Mouse (Mus musculus) megakaryocyte, adult 5-6 weeks (primary cell): Measurements from ENCODE around the gene Ccno. TPM values are rescaled to one million over a fixed set of nuclear protein-coding genes. Genes with fewer than 3 reads are reported as not detected.

ENCODE experiments used
- ATAC-seq: 2 replicates; pipeline ENCODE4 v1.8.0; 2016; ENCODE audit warnings: mild to moderate bottlenecking, inconsistent platforms; ENCODE audit not compliant: poor library complexity, severe bottlenecking
- total RNA-seq, 2 experiments: library from RNA; stranded (forward) in 1 of 2; stranded (reverse) in 1 of 2; fragments of 153-499, 151-499 nt in 1 of 2; fragments of 221-1000, 200-1000 nt in 1 of 2; gene quantifications; 2 replicates each; pipeline versions ENCODE4 v1.2.3 to v1.2.4; 2015 to 2017

Ccno gene
- total RNA-seq, 2 experiments from 2014 or later, result 2.8 to 4.1 TPM

- no peak for ATAC-seq
Observed at GRCm38 (mm10) chr13:113000090-113000489, 12.5 kb downstream of the Ccno start.

DNA sequence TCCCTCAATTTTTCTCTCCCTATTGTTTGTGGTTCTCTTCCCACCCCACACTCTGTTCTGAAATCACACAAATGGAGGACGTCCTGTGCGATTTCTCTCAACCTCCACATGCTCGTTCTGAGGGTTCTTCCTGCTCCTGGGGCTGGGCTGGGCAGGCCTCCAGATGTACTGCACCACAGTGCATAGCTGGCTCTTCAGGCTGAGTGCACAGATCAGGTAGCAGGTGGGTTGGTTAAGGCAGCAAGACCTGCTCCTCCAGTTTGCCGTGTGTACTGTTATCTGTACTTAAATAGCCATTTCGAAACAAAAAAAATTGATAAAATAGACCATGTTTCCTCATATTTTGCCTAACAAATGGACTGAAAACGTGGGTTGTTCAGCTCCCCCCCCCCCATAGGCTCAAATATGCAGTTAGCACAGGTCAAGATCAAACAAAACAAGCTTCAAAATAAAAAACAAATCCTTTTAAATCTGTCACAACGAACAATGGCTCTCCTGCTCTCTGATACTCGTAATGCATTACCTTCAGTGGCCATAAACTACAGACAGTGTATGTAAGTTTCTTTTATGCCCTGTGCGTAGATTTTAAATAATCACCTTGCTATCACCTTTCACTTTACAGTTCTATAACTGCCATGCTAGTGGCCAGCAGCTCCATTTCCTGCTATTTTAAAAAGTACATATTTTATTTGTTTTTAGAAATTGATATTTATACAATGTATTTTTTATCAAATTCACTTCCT is 13.1 kb downstream of the Ccno start:
- ATAC-seq, result no peak

GRCm38 (mm10) chr13:113012683-113013082 is 25.1 kb downstream of the Ccno start:
- no peak for ATAC-seq

DNA sequence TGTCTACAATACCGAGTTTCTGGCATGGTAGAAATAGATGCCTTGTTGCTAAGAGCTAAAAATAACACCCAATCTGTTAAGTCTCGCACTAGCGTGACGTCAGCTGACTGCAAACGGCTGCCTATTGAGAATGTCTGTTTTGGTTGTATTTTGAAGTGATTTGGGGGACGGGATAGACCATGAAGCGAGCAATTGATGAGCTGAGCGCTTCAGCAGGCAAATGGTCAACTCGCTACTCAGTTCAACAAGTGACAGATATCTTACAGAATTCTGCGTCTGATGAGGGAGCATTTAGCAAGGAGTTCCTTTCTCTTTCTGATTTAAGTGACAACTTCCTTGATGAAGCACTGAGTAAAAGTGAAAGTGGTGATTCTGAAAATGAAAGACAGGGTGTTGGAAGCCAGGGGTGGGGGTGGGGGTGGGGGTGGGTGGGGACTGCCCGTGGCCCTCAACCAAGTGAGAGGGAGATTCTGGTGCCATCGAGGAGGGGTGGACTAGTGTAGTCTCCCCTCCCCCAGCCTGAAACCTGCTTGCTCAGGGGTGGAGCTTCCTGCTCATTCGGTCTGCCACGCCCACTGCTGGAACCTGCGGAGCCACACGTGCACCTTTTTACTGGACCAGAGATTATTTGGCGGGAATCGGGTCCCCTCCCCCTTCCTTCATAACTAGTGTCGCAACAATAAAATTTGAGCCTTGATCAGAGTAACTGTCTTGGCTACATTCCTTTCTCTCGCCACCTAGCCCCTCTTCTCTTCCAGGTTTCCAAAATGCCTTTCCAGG is 25.8 kb downstream of the Ccno start:
- peak; percentile 78 for ATAC-seq

DNA sequence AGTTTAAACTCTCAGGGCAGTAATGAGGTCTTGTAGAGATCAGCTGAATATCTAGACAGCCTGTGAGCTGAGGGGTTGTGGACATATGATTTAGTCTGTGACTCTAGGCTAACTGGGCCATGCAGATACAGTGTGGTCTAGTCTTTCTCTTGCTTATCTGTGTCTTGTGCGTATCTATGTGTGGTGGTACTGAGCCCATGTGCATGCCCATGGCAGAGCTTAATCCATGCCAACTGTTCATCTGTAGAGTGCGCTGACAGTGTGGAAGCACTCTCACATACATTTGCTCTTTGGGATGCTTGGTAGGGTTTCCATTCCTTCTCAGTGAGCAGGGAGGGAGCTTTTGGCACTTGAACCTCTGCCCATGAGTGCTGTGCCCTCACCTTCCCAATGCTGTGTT is 33.9 kb downstream of the Ccno start:
- ATAC-seq, result no peak

DNA sequence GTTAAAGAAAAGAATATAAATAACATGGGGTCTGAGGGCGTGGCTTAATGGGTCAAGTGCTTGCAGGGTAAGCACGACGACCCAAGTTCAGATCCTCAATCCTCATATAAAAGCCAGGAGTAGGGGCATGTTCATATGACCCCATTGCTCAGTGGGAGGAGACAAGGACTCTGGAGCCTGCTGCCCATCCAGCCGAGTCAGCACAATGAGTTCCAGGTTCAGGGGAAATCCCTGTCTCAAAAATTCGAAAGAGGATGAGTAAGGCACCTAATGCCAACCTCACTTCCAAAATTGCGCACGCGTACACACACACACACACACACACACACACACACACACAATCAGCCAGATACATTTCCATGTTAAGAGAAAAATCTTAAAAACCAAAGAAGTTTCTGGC is 34.9 kb downstream of the Ccno start:
- no peak for ATAC-seq

DNA sequence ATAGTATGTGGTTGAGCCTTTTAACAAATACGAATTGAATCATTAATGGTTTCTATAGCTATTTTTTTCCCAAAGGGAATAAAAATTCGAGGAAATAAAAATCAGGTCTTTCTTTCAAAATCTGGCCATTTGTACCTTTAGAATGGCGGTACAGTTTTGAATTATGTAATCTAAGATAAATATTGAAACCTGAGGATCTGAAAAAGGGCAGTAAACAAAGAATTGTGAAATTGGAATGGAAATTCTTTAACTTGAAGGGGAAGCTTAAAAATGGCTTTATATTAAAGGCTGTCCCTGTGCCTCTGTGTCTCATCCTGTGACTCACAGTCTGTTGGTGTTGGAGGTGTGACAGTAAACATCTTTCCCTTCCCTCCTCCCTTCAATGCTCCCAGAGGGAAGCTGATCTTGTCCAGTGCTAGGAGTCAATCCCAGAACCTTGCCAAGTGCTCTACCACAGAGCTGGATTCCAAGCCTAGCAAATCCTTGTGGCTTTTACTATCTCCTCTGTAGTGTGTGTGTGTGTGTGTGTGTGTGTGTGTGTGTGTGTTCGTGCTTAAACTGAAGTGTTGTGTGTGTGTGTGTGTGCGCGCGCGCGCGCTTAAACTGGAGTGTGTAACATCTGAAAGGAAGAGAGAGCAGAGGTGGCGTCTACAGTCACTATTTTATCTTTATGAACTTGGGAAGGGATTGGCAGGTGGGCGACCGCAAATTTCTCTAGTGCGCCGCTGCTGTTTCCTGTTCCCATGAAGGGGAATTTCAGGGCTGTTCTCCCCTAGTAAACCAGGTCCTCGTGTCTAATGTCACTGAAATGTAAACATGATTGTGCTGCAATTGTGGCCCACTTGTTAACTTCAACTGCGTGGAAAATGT is 35.9 kb downstream of the Ccno start:
- no peak for ATAC-seq

GRCm38 (mm10) chr13:113031351-113031750 is 43.7 kb downstream of the Ccno start:
- ATAC-seq, result no peak

DNA sequence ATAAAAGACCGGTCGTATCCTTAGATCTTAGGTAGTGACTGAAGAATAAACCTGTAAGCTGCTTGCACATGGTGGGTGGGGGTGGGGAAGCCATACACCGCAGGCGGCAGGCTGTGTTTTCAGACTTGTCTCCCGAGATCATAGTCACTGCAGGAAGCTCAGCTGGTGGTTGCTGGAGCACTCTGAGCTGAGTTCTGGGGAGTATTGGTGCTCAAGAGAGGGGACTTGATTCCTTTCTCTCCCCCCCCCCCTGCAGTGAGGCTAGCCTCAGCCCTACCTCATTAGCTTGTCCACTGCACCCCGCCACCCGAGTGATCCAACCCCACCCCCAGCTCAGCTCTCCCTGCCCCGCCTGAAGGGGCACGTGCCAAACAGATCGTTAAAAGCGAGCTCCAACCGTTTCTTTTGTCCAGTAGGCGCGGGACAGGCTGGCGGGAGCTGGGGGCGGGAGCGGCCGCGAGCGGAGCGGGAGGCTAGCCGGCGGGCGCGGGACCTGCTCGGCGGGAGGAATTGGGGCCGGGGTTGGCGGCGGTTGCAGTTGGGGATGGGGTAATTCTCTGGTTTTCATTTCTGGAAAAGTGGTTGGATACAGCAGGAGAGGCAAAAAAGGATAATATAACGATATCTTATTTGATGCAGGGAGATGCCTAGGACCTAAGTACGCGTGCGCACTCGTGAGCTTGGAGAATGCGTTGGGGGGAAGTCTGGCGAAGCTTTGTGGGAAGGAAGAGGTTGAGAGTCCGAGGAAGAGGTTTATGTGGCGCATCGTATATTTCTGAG is 44.4 kb downstream of the Ccno start:
- no peak for ATAC-seq

GRCm38 (mm10) chr13:113032831-113033230 is 45.2 kb downstream of the Ccno start:
- no peak for ATAC-seq

DNA sequence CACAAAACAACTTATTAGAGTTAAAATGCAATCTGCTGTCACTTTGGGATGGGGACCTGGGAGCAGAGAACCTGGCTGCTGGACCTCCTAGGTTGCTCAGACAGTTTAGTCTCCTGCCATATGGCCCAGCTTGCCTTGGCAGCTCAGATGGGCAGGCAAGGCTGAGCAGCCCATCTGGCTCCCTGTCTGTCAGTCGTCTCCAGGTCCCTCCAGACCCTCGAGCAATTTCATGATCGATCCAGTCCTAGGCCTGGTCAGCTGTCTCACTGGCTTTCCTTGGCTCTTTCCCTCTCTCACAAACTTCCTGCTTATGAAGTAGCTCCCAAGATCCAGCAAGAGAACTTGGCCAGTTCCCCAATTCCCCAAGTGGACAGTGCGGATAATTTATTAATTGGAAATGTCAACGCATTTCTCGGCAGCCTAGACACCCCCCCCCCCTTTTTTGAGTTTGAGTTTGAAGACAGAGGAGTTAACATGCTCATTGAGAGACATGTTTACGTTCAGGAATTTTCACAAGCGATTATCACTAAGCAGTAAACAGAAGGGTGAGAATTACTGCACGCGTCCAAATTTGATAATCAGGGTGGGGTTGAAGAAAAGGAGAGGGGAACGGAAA is 46.8 kb downstream of the Ccno start:
- no peak for ATAC-seq

DNA sequence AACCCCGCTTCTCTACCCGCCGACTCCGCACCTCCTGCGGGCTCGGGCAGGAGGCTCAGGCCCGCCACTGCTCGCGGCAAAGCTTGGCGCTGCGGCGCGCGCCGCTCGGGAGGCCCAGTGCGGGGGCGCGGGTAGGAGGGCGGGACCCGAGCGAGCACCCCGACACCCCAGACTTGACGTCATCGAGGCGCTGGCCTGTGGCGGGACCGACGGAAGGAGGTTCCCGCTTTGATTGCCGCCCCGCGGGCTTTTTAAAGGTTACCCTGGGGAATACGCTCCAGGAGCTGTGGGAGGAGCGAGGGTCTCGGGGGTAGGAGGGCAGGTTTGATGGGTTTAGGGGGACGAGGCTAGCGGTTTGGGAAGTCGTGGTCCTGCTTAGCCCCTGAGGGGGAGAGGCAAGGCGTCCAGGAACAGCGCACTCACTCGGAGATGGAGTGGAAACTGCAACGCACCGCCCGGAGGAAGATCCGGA is 47.4 kb downstream of the Ccno start, which contains the start of gene Cdc20b:
Cdc20b (plus strand) TSS at position 162 of the 472 bp plus-strand sequence.
- peak; percentile 67 for ATAC-seq

GRCm38 (mm10) chr13:113035852-113036251 is 48.2 kb downstream of the Ccno start:
- ATAC-seq, result peak; percentile 73

Other genes starting within 250 kb of the Ccno start
- 1.1 TPM in 2 replicates for gene Plpp1, start 187.0 kb upstream of the Ccno start, total RNA-seq (2015)
- gene Plpp1, start 187.0 kb upstream of the Ccno start, total RNA-seq (2017), result 0.26 and 1.5 TPM in 2 replicates
- gene Mtrex, start 60.4 kb upstream of the Ccno start, total RNA-seq (2015), result 46.6 and 47.3 TPM in 2 replicates
- gene Mtrex, start 60.4 kb upstream of the Ccno start, total RNA-seq (2017), result 47.5 and 51.9 TPM in 2 replicates
- gene Dhx29, start 60.3 kb upstream of the Ccno start, total RNA-seq (2015), result 9.9 and 12.0 TPM in 2 replicates
- gene Dhx29, start 60.3 kb upstream of the Ccno start, total RNA-seq (2017), result 14.7 and 14.9 TPM in 2 replicates
- not detected in 2 replicates for gene Mcidas, start 6.0 kb downstream of the Ccno start, total RNA-seq (2015)
- not detected in 2 replicates for gene Mcidas, start 6.0 kb downstream of the Ccno start, total RNA-seq (2017)
- not detected in 2 replicates for gene Cdc20b, start 47.3 kb downstream of the Ccno start, total RNA-seq (2015)
- gene Cdc20b, start 47.3 kb downstream of the Ccno start, total RNA-seq (2017), result not detected in 2 replicates
- gene Gpx8, start 58.6 kb downstream of the Ccno start, total RNA-seq (2015), result 0.85 TPM in 1 of 2 replicates, not detected in the other
- gene Gpx8, start 58.6 kb downstream of the Ccno start, total RNA-seq (2017), result 1.9 TPM in 1 of 2 replicates, not detected in the other
- gene Gzma, start 113.2 kb downstream of the Ccno start, total RNA-seq (2015), result 14.6 and 29.7 TPM in 2 replicates
- gene Gzma, start 113.2 kb downstream of the Ccno start, total RNA-seq (2017), result 20.3 and 49.5 TPM in 2 replicates
- 0.07 and 0.71 TPM in 2 replicates for gene Esm1, start 221.9 kb downstream of the Ccno start, total RNA-seq (2015)
- 1.3 and 1.8 TPM in 2 replicates for gene Esm1, start 221.9 kb downstream of the Ccno start, total RNA-seq (2017)
- gene Gzmk, start 238.1 kb downstream of the Ccno start, total RNA-seq (2015), result not detected in 2 replicates
- gene Gzmk, start 238.1 kb downstream of the Ccno start, total RNA-seq (2017), result not detected in 2 replicates